Mouse (Mus musculus): Measurements from ENCODE around the gene Saa2.

The Saa2 gene

GRCm38 (mm10) chr7:46764672-46765071, 13.1 kb downstream of the Saa2 start:
- DNase-seq, result no peak

- no peak for DNase-seq
Observed at GRCm38 (mm10) chr7:46767371-46767770, 15.8 kb downstream of the Saa2 start.

- DNase-seq, result no peak
Observed at GRCm38 (mm10) chr7:46768451-46768850, 16.9 kb downstream of the Saa2 start.

GRCm38 (mm10) chr7:46770706-46771105, 19.1 kb downstream of the Saa2 start:
- DNase-seq, result peak; percentile 82 to 83

GRCm38 (mm10) chr7:46789177-46789849, 37.7 kb downstream of the Saa2 start:
- DNase-seq, result no peak

- no peak for DNase-seq
Observed at GRCm38 (mm10) chr7:46793871-46794270, 42.3 kb downstream of the Saa2 start.

- DNase-seq, result peak; percentile 98 to 99
Observed at GRCm38 (mm10) chr7:46795287-46796205, 44.0 kb downstream of the Saa2 start, which contains the start of the genes Hps5 and Gtf2h1. TSS of gene Hps5 (minus strand) at chr7:46796064. TSS of gene Gtf2h1 (plus strand) at chr7:46796103.

- DNase-seq, result no peak
Observed at GRCm38 (mm10) chr7:46796206-46796679, 44.7 kb downstream of the Saa2 start.

GRCm38 (mm10) chr7:46796779-46797178, 45.2 kb downstream of the Saa2 start:
- DNase-seq, result no peak
